Mouse (Mus musculus) ovary, postnatal 10 days (tissue): Measurements from ENCODE around the gene Dolpp1.

Source experiments
- DNase-seq: peaks from one replicate; pipeline ENCODE4 v3.0.0; 2022; ENCODE audit warnings: low spot score

Gene Dolpp1

GRCm38 (mm10) chr2:30441518-30442497, 49.8 kb downstream of the Dolpp1 start:
- DNase-seq: no peak

- DNase-seq: no peak
Measured at GRCm38 (mm10) chr2:30442498-30442890, 50.4 kb downstream of the Dolpp1 start.

GRCm38 (mm10) chr2:30443281-30443680, 51.2 kb downstream of the Dolpp1 start:
- no peak for DNase-seq

- DNase-seq: no peak
Measured at GRCm38 (mm10) chr2:30444006-30444405, 52.0 kb downstream of the Dolpp1 start.

- DNase-seq: no peak
Measured at GRCm38 (mm10) chr2:30444450-30444849, 52.4 kb downstream of the Dolpp1 start.

- DNase-seq: no peak
Measured at GRCm38 (mm10) chr2:30445312-30445711, 53.3 kb downstream of the Dolpp1 start.

- no peak for DNase-seq
Measured at GRCm38 (mm10) chr2:30446891-30447826, 55.1 kb downstream of the Dolpp1 start.

- no peak for DNase-seq
Measured at GRCm38 (mm10) chr2:30448371-30448770, 56.3 kb downstream of the Dolpp1 start.
